In the genomic region with DNA sequence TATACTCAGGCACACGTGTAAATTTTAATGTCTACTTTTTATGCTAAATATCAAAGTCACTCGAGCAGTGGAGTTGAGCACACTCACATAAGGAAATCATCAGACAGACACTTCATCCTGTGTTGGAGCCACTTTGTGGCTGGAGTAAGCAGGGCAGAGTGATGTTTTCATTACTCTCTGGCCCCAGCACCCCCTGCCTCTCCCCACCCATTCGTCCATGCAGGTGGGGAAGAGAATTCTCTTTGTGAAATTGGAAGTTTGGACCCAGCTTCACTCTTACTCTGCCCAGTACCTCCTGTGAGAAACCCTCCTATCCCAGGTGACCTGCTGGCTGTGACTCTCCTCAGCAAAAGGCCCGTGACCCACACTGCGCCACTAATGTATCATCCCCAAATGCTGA, we compare ENCODE assay signal across 20 mouse cellular contexts. TPM values are rescaled to one million over a fixed set of nuclear protein-coding genes. Genes with fewer than 3 reads are reported as not detected.
"Had no signal": no experiment of that assay in that cellular context is flagged by ENCODE, and none has a peak within 500 bp of the region (broad histone marks: within the 10 kb centered on the region; RNA-seq: fewer than 3 reads in every experiment).

No protein-coding gene starts in this region.

- DNase-seq: lung, adult 18-20 months; lung, embryonic 14.5 days; lung, postnatal 10 days; lung, postnatal 4 days; midbrain, embryonic 14.5 days; retina, postnatal 1 day; right cerebral cortex, adult 18-20 months; right cerebral cortex, postnatal 25 days; right cerebral cortex, postnatal 4 days; spleen, adult 18-20 months; thymus, adult 18-20 months; thymus, postnatal 14 days; thymus, postnatal 36 days had no signal

- H3K27ac ChIP-seq: midbrain, embryonic 10.5 days; midbrain, embryonic 12.5 days; neural tube, embryonic 13.5 days; neural tube, embryonic 15.5 days had no signal

- H3K4me3 ChIP-seq: midbrain, embryonic 10.5 days; midbrain, embryonic 12.5 days; myocyte; neural tube, embryonic 13.5 days; neural tube, embryonic 15.5 days had no signal

RNA-seq across cellular contexts. Expression of a gene that starts 4.2 kb away (rescaled TPM):
- total RNA-seq: megakaryocyte, adult 5-6 weeks; megakaryocyte-erythroid progenitor cell, adult 5-6 weeks had no signal
